Mouse (Mus musculus): ENCODE results near the gene Gna13.

DNA sequence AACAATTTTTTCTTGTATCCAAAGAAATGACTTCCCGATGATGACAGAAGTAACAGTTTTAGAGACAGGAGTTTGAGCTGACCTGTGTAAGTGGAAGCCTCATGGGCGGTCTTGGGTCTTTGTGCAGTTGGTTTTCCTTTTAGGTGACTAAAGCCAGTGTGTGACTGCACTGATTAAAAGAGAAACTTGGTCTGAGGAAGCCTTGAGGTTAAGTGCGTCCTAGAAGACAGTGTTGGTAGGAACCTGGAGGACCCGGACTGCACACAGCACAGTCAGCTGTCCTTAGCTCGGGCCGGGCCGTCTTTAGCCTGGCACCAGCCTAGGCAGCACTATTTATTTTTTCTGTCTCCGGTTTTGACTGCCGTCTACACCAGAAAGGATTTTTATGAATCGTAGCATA lies 2.2 kb downstream of the Gna13 start:
- TF ChIP-seq POLR2A (IDR thresholded peaks at IDR 0.05; ENCODE audit: low read depth, low read length) = no peak
- no peak for TF ChIP-seq CTCF (IDR thresholded peaks at IDR 0.05; ENCODE audit: extremely low read depth, insufficient read length, insufficient replicate concordance, low read depth, low read length)
